Mouse (Mus musculus) hindbrain, postnatal 0 days (tissue): ENCODE results near the gene Cdkl5. TPM values are rescaled to one million over a fixed set of nuclear protein-coding genes. Genes with fewer than 3 reads are reported as not detected.
A peak's percentile ranks its signal among the peaks of the same experiment; 100 is the strongest.

Experiments used
- ATAC-seq: fragments of 200-750 bp; cut with Nextera tagmentation; 2 replicates; pipeline ENCODE4 v1.8.0; 2017; ENCODE audit warnings: mild to moderate bottlenecking, moderate TSS enrichment, moderate library complexity
- DNase-seq: peaks from one replicate; pipeline ENCODE4 v3.0.0-alpha.2; 2015; ENCODE audit warnings: low spot score
- H3K27ac ChIP-seq: fragments of 300-500 bp; sonication (generic); 2 replicates; pipeline ENCODE4 v1.5.1; 2014; ENCODE audit warnings: mild to moderate bottlenecking
- H3K27me3 ChIP-seq: fragments of 300-500 bp; sonication (generic); 2 replicates; pipeline ENCODE4 v1.6.1; 2014; ENCODE audit warnings: low read length, mixed read lengths; ENCODE audit not compliant: insufficient read depth
- H3K36me3 ChIP-seq: fragments of 300-500 bp; sonication (generic); 2 replicates; pipeline ENCODE4 v1.6.1; 2014; ENCODE audit warnings: low read length, mixed read lengths; ENCODE audit not compliant: insufficient read depth
- H3K4me1 ChIP-seq: fragments of 300-500 bp; sonication (generic); 2 replicates; pipeline ENCODE4 v1.6.1; 2014; ENCODE audit warnings: antibody characterized with exemption, low read length, mixed read lengths; ENCODE audit not compliant: insufficient read depth
- H3K4me2 ChIP-seq: fragments of 300-500 bp; sonication (generic); 2 replicates; pipeline ENCODE4 v1.6.1; 2014; ENCODE audit warnings: low read depth, mild to moderate bottlenecking, low read length, moderate library complexity, mixed read lengths
- H3K4me3 ChIP-seq: fragments of 300-500 bp; sonication (generic); 2 replicates; pipeline ENCODE4 v1.5.1; 2014; ENCODE audit warnings: low read length
- H3K9ac ChIP-seq: fragments of 300-500 bp; sonication (generic); replicated peaks from 2 replicates; pipeline ENCODE4 v1.6.1; 2014; ENCODE audit warnings: mild to moderate bottlenecking, low read length, moderate library complexity, mixed read lengths
- H3K9me3 ChIP-seq: fragments of 300-500 bp; sonication (generic); 2 replicates; pipeline ENCODE4 v1.6.1; 2016; ENCODE audit warnings: low read length, mixed read lengths
- CTCF ChIP-seq: IDR thresholded peaks from 2 replicates; pipeline ENCODE4 v1.5.1; 2016; ENCODE audit warnings: antibody characterized with exemption, control low read depth, low read depth
- WGBS: fragments of 180-500 bp; shearing (Covaris S2); extraction: QIAGEN DNeasy Blood & Tissue Kit; methylation state at CpG from one replicate; pipeline ENCODE4 v1.1.7; 2014; 5-methylcytosine and 5-hydroxymethylcytosine counted together
- polyA plus RNA-seq: library from polyadenylated mRNA; unstranded; fragments of >200 nt; fragmentation: Nextera tagmentation; extraction: Ambion mirVana; gene quantifications from 2 replicates; pipeline ENCODE4 v1.2.1, GENCODE M21; 2015
- total RNA-seq: library from RNA; depleted of rRNA; stranded (reverse); fragments of >200 nt; gene quantifications from 2 replicates; pipeline ENCODE4 v1.2.3, GENCODE M21; 2014

The Cdkl5 gene
- total and polyA plus RNA-seq, 2 experiments from 2014 or later: 4.1 to 17.0 TPM

DNA sequence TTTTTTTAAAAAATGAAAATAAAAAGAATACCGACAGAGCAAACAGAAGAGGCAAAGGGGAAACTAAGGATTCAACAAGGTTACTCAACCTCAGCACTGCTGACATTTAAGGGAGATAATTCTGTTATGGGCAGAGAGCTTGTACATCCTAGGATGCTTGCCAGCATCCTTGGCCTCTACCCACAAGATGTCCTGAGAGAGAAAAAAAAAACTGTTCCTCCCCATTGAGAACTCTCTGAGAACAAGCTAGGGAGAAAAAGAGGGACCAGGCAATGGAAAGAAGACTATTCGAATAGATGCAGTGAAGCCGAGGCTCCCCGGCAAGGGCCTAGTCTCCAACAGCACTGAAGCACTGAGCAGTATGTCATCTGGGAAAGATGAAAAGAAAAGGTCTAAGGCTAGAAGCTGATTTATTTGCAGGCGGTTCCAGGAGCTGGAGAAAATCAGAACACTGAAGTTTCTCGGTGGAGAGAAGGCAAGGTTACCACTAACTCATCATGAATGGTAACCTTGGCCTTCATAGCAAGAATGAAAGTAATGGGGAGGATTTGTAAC lies 22.4 kb downstream of the Cdkl5 start:
- no peak overlapping the region for H3K4me3 ChIP-seq
- no peak overlapping the region for H3K27ac ChIP-seq
- H3K36me3 ChIP-seq: no peaks in the 10 kb centered on the region
- DNase-seq (no peak), ATAC-seq (no peak)
- H3K9ac ChIP-seq: no peak overlapping the region
- H3K27me3 ChIP-seq: no peaks in the 10 kb centered on the region
- no peaks in the 10 kb centered on the region for H3K4me1 ChIP-seq
- H3K9me3 ChIP-seq: no peaks in the 10 kb centered on the region
- no peak overlapping the region for H3K4me2 ChIP-seq
- WGBS: 84% methylated on average over 6 of the region's 6 CpGs
- no peak for TF ChIP-seq CTCF

DNA sequence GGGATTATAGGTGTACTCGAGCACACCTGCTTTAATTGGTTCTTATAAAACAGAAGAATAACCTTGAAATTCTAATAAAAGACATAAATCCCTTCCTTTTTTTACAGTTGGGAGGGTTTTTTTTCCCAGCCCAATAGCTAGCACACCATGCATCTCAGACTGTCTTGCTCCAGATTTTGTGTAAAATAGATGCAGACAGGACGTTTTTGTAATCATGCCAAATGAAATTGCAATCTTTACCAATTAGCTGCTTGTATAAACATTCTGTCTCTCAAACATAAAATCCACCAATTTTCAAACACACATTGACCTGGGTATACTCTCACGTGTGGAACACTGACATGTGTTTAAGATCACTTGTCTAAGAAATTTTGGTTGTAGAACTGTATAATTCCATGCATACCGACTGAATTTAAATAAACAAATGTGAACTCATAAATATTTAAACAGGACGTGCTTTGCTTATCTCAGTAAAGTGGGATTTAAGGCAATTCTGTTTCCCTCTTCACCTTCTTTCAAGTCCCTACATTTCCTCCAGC lies 35.8 kb downstream of the Cdkl5 start:
- no peak overlapping the region for H3K27ac ChIP-seq
- H3K27me3 ChIP-seq: no peaks in the 10 kb centered on the region
- H3K9ac ChIP-seq: no peak overlapping the region
- TF ChIP-seq CTCF: no peak
- WGBS: 66% methylated on average over 5 of the region's 5 CpGs
- DNase-seq (no peak), ATAC-seq (no peak)
- H3K4me1 ChIP-seq: no peaks in the 10 kb centered on the region
- no peaks in the 10 kb centered on the region for H3K36me3 ChIP-seq
- H3K4me2 ChIP-seq: no peak overlapping the region
- H3K9me3 ChIP-seq: no peaks in the 10 kb centered on the region
- H3K4me3 ChIP-seq: no peak overlapping the region

DNA sequence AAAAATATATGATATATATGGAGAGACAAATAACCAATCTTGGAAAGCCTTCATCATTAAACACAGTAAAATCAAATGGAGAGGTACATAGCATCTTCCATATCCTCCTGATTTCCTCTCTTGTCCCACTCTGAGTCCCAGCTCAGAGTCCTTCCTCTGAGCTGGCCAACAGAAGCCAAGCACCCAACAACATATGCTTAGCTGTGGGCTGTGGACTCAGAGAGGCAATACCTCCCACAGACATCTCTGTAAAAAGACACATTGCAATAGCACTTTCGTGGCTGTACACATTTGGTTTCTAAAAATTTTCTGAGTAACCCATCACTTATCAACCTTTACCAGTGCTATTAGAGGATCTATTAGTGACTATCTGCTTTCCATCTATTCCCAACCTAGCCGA lies 44.9 kb downstream of the Cdkl5 start:
- Histone ChIP-seq H3K4me2 (no peak overlapping the region), H3K27ac (no peak overlapping the region), H3K4me3 (no peak overlapping the region), H3K27me3 (no peaks in the 10 kb centered on the region), H3K9me3 (no peaks in the 10 kb centered on the region), H3K36me3 (no peaks in the 10 kb centered on the region), H3K9ac (no peak overlapping the region), H3K4me1 (no peaks in the 10 kb centered on the region)
- DNase-seq (no peak), ATAC-seq (no peak)
- no peak for TF ChIP-seq CTCF
- WGBS: 94% methylated on average over 2 of the region's 2 CpGs

DNA sequence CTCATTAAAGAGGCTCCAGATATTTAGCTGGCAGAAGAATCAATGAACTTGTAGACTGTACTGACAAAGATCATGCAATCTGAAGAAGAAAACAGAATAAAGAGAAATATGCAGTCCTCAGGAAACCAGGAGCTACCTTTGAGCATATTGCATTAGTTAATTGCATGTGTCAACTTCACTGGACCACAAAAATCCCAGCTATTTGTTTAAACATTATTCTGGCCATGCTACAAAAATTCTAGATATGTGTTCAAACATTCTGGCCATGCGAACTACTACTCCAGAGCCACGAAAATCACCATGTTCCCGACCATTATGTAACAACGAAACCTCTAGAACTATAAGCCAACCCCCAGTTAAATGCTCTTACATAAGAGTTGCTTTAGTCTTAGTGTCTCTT lies 49.8 kb downstream of the Cdkl5 start:
- Histone ChIP-seq H3K27ac (no peak overlapping the region), H3K4me1 (no peaks in the 10 kb centered on the region), H3K4me3 (no peak overlapping the region), H3K27me3 (no peaks in the 10 kb centered on the region), H3K4me2 (no peak overlapping the region), H3K36me3 (no peaks in the 10 kb centered on the region), H3K9me3 (no peaks in the 10 kb centered on the region), H3K9ac (no peak overlapping the region)
- WGBS: 83% methylated on average over 4 of the region's 4 CpGs
- no peak for DNase-seq
- no peak for ATAC-seq
- TF ChIP-seq CTCF: no peak

DNA sequence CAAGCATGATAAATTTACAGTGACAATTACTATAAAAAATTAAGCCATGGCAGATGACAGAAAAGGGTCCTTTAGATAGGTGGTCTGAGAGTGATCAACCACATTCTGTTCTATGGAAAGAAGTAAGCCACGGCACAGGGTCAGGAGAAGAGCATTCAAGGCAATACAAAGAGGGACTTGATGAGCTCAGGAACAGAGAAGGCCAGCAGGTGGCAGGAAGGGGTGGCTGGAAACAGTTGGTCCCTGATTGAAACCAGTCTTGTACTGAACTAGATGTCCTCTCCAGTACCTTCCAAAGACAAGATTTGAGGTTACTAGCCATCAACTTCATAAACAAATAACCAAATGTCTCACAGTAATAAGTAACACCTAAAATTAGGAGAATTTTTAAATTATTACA lies 59.0 kb downstream of the Cdkl5 start:
- H3K27ac ChIP-seq: no peak overlapping the region
- no peak overlapping the region for H3K4me3 ChIP-seq
- DNase-seq (no peak), ATAC-seq (no peak)
- H3K36me3 ChIP-seq: no peaks in the 10 kb centered on the region
- no peaks in the 10 kb centered on the region for H3K4me1 ChIP-seq
- 48% methylated on average over 1 of the region's 1 CpGs for WGBS
- no peaks in the 10 kb centered on the region for H3K9me3 ChIP-seq
- TF ChIP-seq CTCF: no peak
- no peak overlapping the region for H3K4me2 ChIP-seq
- no peak overlapping the region for H3K9ac ChIP-seq
- no peaks in the 10 kb centered on the region for H3K27me3 ChIP-seq

DNA sequence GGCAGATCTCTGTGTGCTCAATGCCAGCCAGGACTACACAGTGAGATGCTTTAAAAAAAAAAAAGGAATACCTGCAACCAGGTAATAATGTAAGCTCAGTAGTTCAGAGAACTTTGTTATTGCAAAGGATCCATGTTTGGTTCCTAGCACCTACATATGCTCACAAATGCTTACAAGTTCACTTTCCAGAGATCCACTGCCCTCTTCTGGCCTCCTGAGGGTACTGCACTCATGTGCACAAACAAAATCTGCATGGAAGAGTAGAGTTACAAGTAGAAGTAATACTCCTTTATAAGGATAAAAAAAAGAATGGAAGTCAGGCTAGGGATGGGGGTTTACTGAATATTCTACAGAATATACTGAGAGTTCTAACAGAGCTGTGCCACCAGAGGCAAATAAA lies 63.8 kb downstream of the Cdkl5 start:
- Histone ChIP-seq H3K36me3 (no peaks in the 10 kb centered on the region), H3K27ac (no peak overlapping the region), H3K9ac (no peak overlapping the region), H3K4me1 (no peaks in the 10 kb centered on the region), H3K4me3 (no peak overlapping the region), H3K27me3 (no peaks in the 10 kb centered on the region), H3K4me2 (no peak overlapping the region), H3K9me3 (no peaks in the 10 kb centered on the region)
- ATAC-seq: no peak
- DNase-seq: no peak
- TF ChIP-seq CTCF: peak; percentile 34

DNA sequence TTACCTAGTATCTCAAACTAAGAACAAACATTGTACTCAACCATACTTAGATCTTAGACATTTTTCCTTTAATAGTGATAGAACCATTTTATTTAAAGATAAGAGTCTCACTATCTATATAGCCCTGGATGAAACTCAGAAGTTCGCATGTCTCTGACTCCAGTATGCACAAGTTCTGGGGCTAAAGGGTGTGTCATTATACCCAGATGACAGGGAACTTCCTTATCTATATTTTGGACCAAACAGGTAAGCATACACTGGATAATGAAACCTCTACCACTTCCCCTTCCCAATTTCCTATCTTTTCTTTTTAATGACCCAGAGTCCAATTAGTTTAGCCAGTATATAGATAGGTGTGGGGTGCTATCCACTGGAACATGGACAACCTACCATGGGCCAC lies 65.6 kb downstream of the Cdkl5 start:
- H3K9ac ChIP-seq: no peak overlapping the region
- DNase-seq (no peak), ATAC-seq (no peak)
- H3K36me3 ChIP-seq: no peaks in the 10 kb centered on the region
- TF ChIP-seq CTCF: no peak
- H3K27me3 ChIP-seq: no peaks in the 10 kb centered on the region
- no peak overlapping the region for H3K27ac ChIP-seq
- WGBS: 71% methylated on average over 1 of the region's 1 CpGs
- H3K4me1 ChIP-seq: no peaks in the 10 kb centered on the region
- H3K4me2 ChIP-seq: no peak overlapping the region
- H3K4me3 ChIP-seq: no peak overlapping the region
- no peaks in the 10 kb centered on the region for H3K9me3 ChIP-seq
